Mouse (Mus musculus) spleen, adult 2 months (tissue): ENCODE measurements at regions not wholly inside any gene's neighbourhood (a gene's known extent, or its start where the extent isn't known, plus 50 kb on each side); places are given as distances from the start of the nearest gene placed in this dataset.

Experiments
- DNase-seq, 2 experiments: peaks; one replicate each; pipeline versions ENCODE4 v3.0.0 to v3.0.0-alpha.2; 2012 to 2021; ENCODE audit warnings: low spot score in 2 of 2, low read depth in 1 of 2
- H3K27ac ChIP-seq: fragments of 200-500 bp; 2 replicates; pipeline ENCODE4 v1.5.1; 2012; ENCODE audit warnings: low read length, inconsistent platforms; ENCODE audit not compliant: insufficient read depth
- H3K27me3 ChIP-seq: fragments of 200-500 bp; 2 replicates; pipeline ENCODE4 v1.6.1; 2012; ENCODE audit warnings: mild to moderate bottlenecking, moderate library complexity, low read length, inconsistent platforms; ENCODE audit not compliant: control insufficient read depth, insufficient read depth
- H3K36me3 ChIP-seq: fragments of 200-500 bp; 2 replicates; pipeline ENCODE4 v1.6.1; 2012; ENCODE audit warnings: mild to moderate bottlenecking, low read length, inconsistent platforms; ENCODE audit not compliant: control insufficient read depth, insufficient read depth
- H3K4me1 ChIP-seq: fragments of 200-500 bp; 2 replicates; pipeline ENCODE4 v1.6.1; 2011; ENCODE audit warnings: inconsistent platforms; ENCODE audit not compliant: control insufficient read depth, insufficient read depth, insufficient read length
- H3K4me3 ChIP-seq: fragments of 200-500 bp; 2 replicates; pipeline ENCODE4 v1.5.1; 2011; ENCODE audit warnings: mild to moderate bottlenecking, inconsistent platforms; ENCODE audit not compliant: insufficient read depth, insufficient read length; ENCODE audit errors: extremely low read depth
- CTCF ChIP-seq: fragments of 200-500 bp; IDR thresholded peaks from 2 replicates; pipeline ENCODE4 v1.5.1; 2011; ENCODE audit warnings: mild to moderate bottlenecking, inconsistent platforms; ENCODE audit not compliant: insufficient read depth, insufficient read length, insufficient replicate concordance; ENCODE audit errors: extremely low read depth
- POLR2A ChIP-seq: fragments of 200-500 bp; IDR thresholded peaks from 2 replicates; pipeline ENCODE4 v1.6.1; 2011; ENCODE audit warnings: low read depth, low read length, inconsistent platforms
- WGBS: fragments of 180-500 bp; shearing (Covaris S2); methylation state at CpG from one replicate; pipeline ENCODE4 v1.1.7; 2018; 5-methylcytosine and 5-hydroxymethylcytosine counted together

- no peak overlapping the region for H3K4me3 ChIP-seq
- H3K27ac ChIP-seq = no peak overlapping the region
- DNase-seq = no peak
- H3K4me1 ChIP-seq = no peaks in the 10 kb centered on the region
- H3K27me3 ChIP-seq = no peaks in the 10 kb centered on the region
- no peak for TF ChIP-seq CTCF
- no peak for TF ChIP-seq POLR2A
- H3K36me3 ChIP-seq = no peaks in the 10 kb centered on the region
- 79% methylated on average over 5 of the region's 5 CpGs for WGBS
Measured at GRCm38 (mm10) chr12:71725140-71725539, 105.7 kb upstream of the Daam1 start.

DNA sequence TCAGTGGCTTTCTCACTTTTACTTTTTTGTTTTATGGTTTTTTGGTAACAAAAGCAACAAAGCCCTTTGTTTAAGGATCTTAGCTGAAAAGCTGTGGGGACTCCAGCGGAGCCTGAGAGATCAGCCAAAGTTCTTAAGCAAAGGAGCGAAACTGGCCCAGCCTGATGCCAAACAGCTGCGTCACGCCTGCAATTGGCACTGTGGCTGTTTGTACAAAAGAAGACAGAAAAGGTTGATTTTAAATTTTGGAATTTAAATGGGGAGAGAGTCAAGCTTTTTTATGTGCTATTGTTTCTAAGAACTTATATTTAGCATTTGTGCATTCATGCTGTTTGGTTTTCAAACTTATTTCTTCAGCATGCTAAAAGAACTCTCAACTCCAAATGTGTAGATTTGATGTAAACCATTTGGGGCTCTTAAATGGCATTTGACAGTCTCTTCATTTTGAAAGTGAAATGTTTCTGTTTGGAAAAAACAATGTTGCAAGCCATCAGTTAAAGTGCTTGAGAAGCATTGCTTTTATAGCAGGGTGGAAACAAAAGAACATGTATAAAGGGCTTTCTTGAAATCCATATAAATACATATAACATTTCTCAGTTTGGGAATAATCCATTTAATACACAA lies 105.1 kb upstream of the Daam1 start:
- H3K4me1 ChIP-seq = no peaks in the 10 kb centered on the region
- DNase-seq = no peak
- no peaks in the 10 kb centered on the region for H3K27me3 ChIP-seq
- TF ChIP-seq POLR2A (no peak), CTCF (no peak)
- WGBS = 90% methylated on average over 4 of the region's 4 CpGs
- no peak overlapping the region for H3K4me3 ChIP-seq
- no peak overlapping the region for H3K27ac ChIP-seq
- H3K36me3 ChIP-seq = no peaks in the 10 kb centered on the region

GRCm38 (mm10) chr12:71743345-71743744 lies 87.5 kb upstream of the Daam1 start:
- H3K4me3 ChIP-seq = no peak overlapping the region
- TF ChIP-seq POLR2A (no peak), CTCF (no peak)
- no peak for DNase-seq
- no peaks in the 10 kb centered on the region for H3K36me3 ChIP-seq
- no peaks in the 10 kb centered on the region for H3K27me3 ChIP-seq
- WGBS = 78% methylated on average over 2 of the region's 2 CpGs
- no peak overlapping the region for H3K27ac ChIP-seq
- H3K4me1 ChIP-seq = no peaks in the 10 kb centered on the region

DNA sequence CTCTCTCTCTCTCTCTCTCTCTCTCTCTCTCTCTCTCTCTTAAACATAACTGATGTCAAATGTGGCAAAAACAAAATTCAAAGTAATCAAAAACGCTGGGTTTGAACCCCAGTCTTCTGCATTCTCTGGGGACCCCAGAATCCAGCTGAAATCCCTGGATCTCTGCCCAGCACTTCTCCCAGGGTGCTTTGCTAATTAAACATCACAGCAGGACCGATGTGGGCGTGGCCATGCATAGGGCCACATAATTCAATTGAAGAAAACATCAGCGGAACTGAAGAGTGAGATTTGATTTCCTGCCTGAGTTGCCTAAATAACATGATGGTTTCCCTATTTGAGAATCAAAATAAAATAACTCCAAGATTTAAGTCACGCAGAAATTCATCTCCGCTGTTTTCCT lies 84.9 kb upstream of the Daam1 start:
- Histone ChIP-seq H3K27ac (no peak overlapping the region), H3K4me1 (no peaks in the 10 kb centered on the region), H3K36me3 (no peaks in the 10 kb centered on the region), H3K4me3 (no peak overlapping the region), H3K27me3 (no peaks in the 10 kb centered on the region)
- WGBS = 78% methylated on average over 6 of the region's 6 CpGs
- no peak for DNase-seq
- TF ChIP-seq POLR2A = no peak
- no peak for TF ChIP-seq CTCF

- WGBS = 90% methylated on average over 10 of the region's 10 CpGs
- no peak for DNase-seq
- H3K27me3 ChIP-seq = no peaks in the 10 kb centered on the region
- no peak overlapping the region for H3K4me3 ChIP-seq
- no peaks in the 10 kb centered on the region for H3K36me3 ChIP-seq
- TF ChIP-seq POLR2A (no peak), CTCF (no peak)
- H3K4me1 ChIP-seq = no peaks in the 10 kb centered on the region
- H3K27ac ChIP-seq = no peak overlapping the region
Measured at GRCm38 (mm10) chr12:71747386-71747785, 83.5 kb upstream of the Daam1 start.

DNA sequence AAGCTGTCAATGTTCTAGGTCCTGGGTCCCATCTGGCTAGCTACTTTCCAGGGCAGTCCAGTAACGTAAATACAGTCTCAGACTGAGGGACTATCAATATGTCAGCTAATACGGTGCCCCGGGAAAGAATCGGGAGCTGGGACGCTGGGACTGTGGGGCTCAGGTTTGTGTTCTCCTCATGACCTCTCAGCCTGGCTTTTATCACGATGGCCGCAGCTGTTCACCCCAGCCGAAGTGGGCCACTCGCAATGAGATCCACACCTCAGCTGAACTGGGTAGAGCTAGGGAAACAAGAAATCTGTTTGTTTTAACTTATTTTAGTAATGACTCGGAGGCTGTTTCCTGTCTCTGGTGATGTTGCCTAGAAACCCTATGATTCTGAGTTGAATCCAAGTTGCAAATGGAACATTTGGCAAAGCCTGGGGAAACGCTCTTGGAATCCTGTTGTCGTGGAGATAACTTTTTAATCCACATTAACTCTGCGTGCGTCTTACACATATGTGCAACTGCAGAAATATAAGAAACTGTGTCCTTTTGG lies 83.0 kb upstream of the Daam1 start:
- Histone ChIP-seq H3K4me3 (no peak overlapping the region), H3K27me3 (no peaks in the 10 kb centered on the region), H3K27ac (no peak overlapping the region), H3K36me3 (no peaks in the 10 kb centered on the region), H3K4me1 (no peaks in the 10 kb centered on the region)
- DNase-seq = no peak
- no peak for TF ChIP-seq CTCF
- no peak for TF ChIP-seq POLR2A
- 86% methylated on average over 14 of the region's 14 CpGs for WGBS

GRCm38 (mm10) chr12:71748731-71749130 lies 82.1 kb upstream of the Daam1 start:
- Histone ChIP-seq H3K4me3 (no peak overlapping the region), H3K27ac (no peak overlapping the region), H3K4me1 (no peaks in the 10 kb centered on the region), H3K36me3 (no peaks in the 10 kb centered on the region), H3K27me3 (no peaks in the 10 kb centered on the region)
- 54% methylated on average over 4 of the region's 4 CpGs for WGBS
- TF ChIP-seq POLR2A (no peak), CTCF (no peak)
- no peak for DNase-seq
